Mouse (Mus musculus): ENCODE measurements around the gene Rnf114. TPM values are rescaled to one million over a fixed set of nuclear protein-coding genes. Genes with fewer than 3 reads are reported as not detected.

Rnf114 gene
- polyA plus RNA-seq, 1 experiment, result 119 TPM

- 78% methylated on average over 4 of the region's 4 CpGs for WGBS
- DNase-seq (ENCODE audit: low read depth, low spot score), result no peak
Observed at GRCm38 (mm10) chr2:167552292-167552691, 59.8 kb downstream of the Rnf114 start.

GRCm38 (mm10) chr2:167552927-167553402, 60.5 kb downstream of the Rnf114 start:
- 47% methylated on average over 11 of the region's 11 CpGs for WGBS

GRCm38 (mm10) chr2:167555766-167556165, 63.3 kb downstream of the Rnf114 start:
- DNase-seq (ENCODE audit: low read depth, low spot score), result no peak
- WGBS, result 87% methylated on average over 5 of the region's 5 CpGs

More at GRCm38 (mm10) chr2:167552927-167553402, 60.5 kb downstream of the Rnf114 start:
- DNase-seq (ENCODE audit: low read depth, low spot score), result no peak

- 17% methylated on average over 27 of the region's 27 CpGs for WGBS
Observed at GRCm38 (mm10) chr2:167559413-167559812, 67.0 kb downstream of the Rnf114 start.

GRCm38 (mm10) chr2:167562101-167562500, 69.7 kb downstream of the Rnf114 start:
- DNase-seq (ENCODE audit: low read depth, low spot score), result no peak
- 19% methylated on average over 8 of the region's 8 CpGs for WGBS

More at GRCm38 (mm10) chr2:167559413-167559812, 67.0 kb downstream of the Rnf114 start:
- DNase-seq (ENCODE audit: low read depth, low spot score), result no peak

- WGBS, result 80% methylated on average over 5 of the region's 5 CpGs
- no peak for DNase-seq (ENCODE audit: low read depth, low spot score)
Observed at GRCm38 (mm10) chr2:167563035-167563434, 70.6 kb downstream of the Rnf114 start.

GRCm38 (mm10) chr2:167563703-167564102, 71.3 kb downstream of the Rnf114 start:
- DNase-seq (ENCODE audit: low read depth, low spot score), result no peak
- 73% methylated on average over 12 of the region's 12 CpGs for WGBS

GRCm38 (mm10) chr2:167564551-167565311, 72.3 kb downstream of the Rnf114 start:
- DNase-seq (ENCODE audit: low read depth, low spot score), result no peak
- WGBS, result 89% methylated on average over 13 of the region's 13 CpGs

GRCm38 (mm10) chr2:167565312-167565656, 72.8 kb downstream of the Rnf114 start:
- no peak for DNase-seq (ENCODE audit: low read depth, low spot score)
- WGBS, result 64% methylated on average over 3 of the region's 3 CpGs

- 48% methylated on average over 19 of the region's 19 CpGs for WGBS
- no peak for DNase-seq (ENCODE audit: low read depth, low spot score)
Observed at GRCm38 (mm10) chr2:167565682-167566081, 73.2 kb downstream of the Rnf114 start.

Other genes with a start within 250 kb of the Rnf114 start
- gene B4galt5, start 143.5 kb upstream of the Rnf114 start, polyA plus RNA-seq (2012; rRNA removed), result 37.5 and 66.7 TPM in 2 replicates
- gene Slc9a8, start 70.9 kb upstream of the Rnf114 start, polyA plus RNA-seq (2012; rRNA removed), result 31.9 and 45.7 TPM in 2 replicates
- 41.8 and 67.7 TPM in 2 replicates for gene Spata2, start 242 bp downstream of the Rnf114 start, polyA plus RNA-seq (2012; rRNA removed)
- 7.2 and 8.3 TPM in 2 replicates for gene Snai1, start 45.5 kb downstream of the Rnf114 start, polyA plus RNA-seq (2012; rRNA removed)
- 102 and 107 TPM in 2 replicates for gene Ube2v1, start 139.4 kb downstream of the Rnf114 start, polyA plus RNA-seq (2012; rRNA removed)
- gene Gm20431, start 168.9 kb downstream of the Rnf114 start, polyA plus RNA-seq (2012; rRNA removed), result 1.2 TPM in 1 of 2 replicates, not detected in the other
- 45.2 and 73.4 TPM in 2 replicates for gene Cebpb, start 196.3 kb downstream of the Rnf114 start, polyA plus RNA-seq (2012; rRNA removed)
- 19.3 and 20.2 TPM in 2 replicates for gene Tmem189, start 197.2 kb downstream of the Rnf114 start, polyA plus RNA-seq (2012; rRNA removed)

Data from large intestine, adult 2 months (tissue).